Mouse (Mus musculus): ENCODE data around the gene Lurap1l. TPM values are rescaled to one million over a fixed set of nuclear protein-coding genes. Genes with fewer than 3 reads are reported as not detected.

Lurap1l gene
- polyA plus RNA-seq, 1 experiment from 2014 or later, result 22.2 TPM

DNA sequence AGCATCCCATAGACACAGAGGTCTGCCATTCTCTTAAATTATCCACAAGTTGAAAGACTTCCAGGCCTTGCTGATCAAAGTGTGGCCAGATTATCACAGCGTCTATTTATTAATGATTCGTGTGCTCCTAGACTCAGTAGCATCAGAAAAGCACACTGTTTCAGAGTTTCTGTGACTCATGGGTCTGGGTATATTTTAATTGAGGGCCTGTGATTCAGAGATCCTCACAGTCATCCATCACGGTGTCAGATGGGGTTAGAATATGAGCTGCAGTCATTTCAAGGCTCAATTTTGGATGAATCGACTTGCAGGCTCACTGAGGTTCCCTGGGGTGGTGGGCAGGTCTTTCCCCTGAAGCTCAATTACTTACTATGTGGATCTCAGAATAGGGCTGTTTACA, 30.5 kb downstream of the Lurap1l start:
- Histone ChIP-seq H3K4me2 (ENCODE audit: low read length) (no peak overlapping the region), H3K4me3 (replicated peaks; ENCODE audit: low read depth, low read length) (no peak overlapping the region), H3K9ac (ENCODE audit: low read depth, low read length) (no peak overlapping the region), H3K9me3 (replicated peaks; ENCODE audit: low read length) (no peaks in the 10 kb centered on the region), H3K4me1 (replicated peaks; ENCODE audit: insufficient read depth, low read length) (no peaks in the 10 kb centered on the region), H3K36me3 (ENCODE audit: insufficient read depth, low read length) (no peaks in the 10 kb centered on the region), H3K27me3 (ENCODE audit: insufficient read depth, low read length) (no peaks in the 10 kb centered on the region), H3K27ac (no peak overlapping the region)
- DNase-seq (ENCODE audit: low spot score), result no peak
- ATAC-seq (replicated peaks; ENCODE audit: low FRiP score, low read depth), result no peak
- WGBS, result 73% methylated on average over 4 of the region's 4 CpGs
- TF ChIP-seq CTCF (IDR thresholded peaks at IDR 0.05; ENCODE audit: low read depth), result no peak

DNA sequence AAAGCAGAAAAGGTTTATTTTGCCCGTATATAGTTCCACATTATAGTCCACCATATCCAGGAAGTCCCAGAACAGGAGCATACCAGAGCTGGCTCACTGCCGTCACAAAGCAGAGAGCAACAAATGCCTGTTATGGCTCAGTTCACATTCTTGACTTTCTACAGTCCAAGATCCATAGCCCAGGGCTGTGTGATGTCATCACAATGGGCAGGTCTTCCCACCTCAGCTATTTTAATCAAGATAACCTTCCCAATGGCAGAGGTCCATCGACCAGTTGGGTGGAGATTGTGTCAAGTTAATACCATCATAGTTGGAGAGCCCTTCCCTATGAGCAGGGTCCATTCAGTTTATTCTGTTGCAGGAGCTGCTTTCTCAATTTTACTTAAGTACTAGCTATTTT, 31.5 kb downstream of the Lurap1l start:
- 75% methylated on average over 3 of the region's 3 CpGs for WGBS
- DNase-seq (ENCODE audit: low spot score) (no peak), ATAC-seq (replicated peaks; ENCODE audit: low FRiP score, low read depth) (peak; percentile 40; the same call in 1 of the 2 replicates)
- Histone ChIP-seq H3K4me1 (replicated peaks; ENCODE audit: insufficient read depth, low read length) (no peaks in the 10 kb centered on the region), H3K27ac (no peak overlapping the region), H3K4me2 (ENCODE audit: low read length) (no peak overlapping the region), H3K9ac (ENCODE audit: low read depth, low read length) (no peak overlapping the region), H3K27me3 (ENCODE audit: insufficient read depth, low read length) (no peaks in the 10 kb centered on the region), H3K9me3 (replicated peaks; ENCODE audit: low read length) (no peaks in the 10 kb centered on the region), H3K36me3 (ENCODE audit: insufficient read depth, low read length) (no peaks in the 10 kb centered on the region), H3K4me3 (replicated peaks; ENCODE audit: low read depth, low read length) (no peak overlapping the region)
- TF ChIP-seq CTCF (IDR thresholded peaks at IDR 0.05; ENCODE audit: low read depth), result no peak

DNA sequence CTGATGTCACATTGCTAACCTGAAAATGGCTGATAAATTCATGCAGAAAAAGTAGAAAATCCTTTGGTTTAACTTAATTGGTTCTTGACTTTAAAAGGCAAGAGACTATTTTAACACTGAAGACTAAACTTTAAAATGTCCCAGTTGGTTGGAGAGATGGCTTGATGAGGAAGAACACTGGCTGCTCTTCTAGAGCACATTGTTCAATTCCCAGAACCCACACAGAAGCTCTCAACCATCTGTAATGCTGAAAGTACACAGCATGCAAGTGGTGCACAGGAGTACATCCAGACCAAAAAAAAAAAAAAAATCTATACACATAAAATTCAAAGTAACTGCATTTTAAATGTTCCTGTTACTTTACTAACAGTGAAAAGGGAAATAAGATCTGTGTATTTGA, 34.2 kb downstream of the Lurap1l start:
- no peak for ATAC-seq (replicated peaks; ENCODE audit: low FRiP score, low read depth)
- no peak overlapping the region for H3K4me3 ChIP-seq (replicated peaks; ENCODE audit: low read depth, low read length)

DNA sequence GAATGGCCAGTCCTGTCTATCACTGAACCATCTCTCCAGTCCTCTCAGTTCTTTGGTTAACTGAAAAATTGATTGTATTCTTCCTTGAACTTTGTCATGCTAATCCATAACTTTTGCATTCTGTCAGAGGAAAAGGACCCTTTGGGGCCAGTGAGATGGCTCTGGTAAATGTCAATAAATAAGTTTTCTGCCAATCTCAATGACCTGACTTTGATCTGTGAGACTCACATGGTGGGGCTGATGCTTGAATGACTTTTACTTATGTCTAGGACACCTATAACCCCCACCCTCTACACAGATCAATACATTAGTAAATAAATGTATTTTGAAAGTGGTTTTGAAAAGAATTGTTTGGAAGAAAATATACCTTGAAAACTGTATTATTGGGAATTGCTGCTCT, 38.7 kb downstream of the Lurap1l start:
- Histone ChIP-seq H3K27ac (no peak overlapping the region), H3K27me3 (ENCODE audit: insufficient read depth, low read length) (no peaks in the 10 kb centered on the region), H3K4me2 (ENCODE audit: low read length) (no peak overlapping the region), H3K4me1 (replicated peaks; ENCODE audit: insufficient read depth, low read length) (no peaks in the 10 kb centered on the region), H3K9me3 (replicated peaks; ENCODE audit: low read length) (no peaks in the 10 kb centered on the region), H3K9ac (ENCODE audit: low read depth, low read length) (no peak overlapping the region), H3K4me3 (replicated peaks; ENCODE audit: low read depth, low read length) (no peak overlapping the region), H3K36me3 (ENCODE audit: insufficient read depth, low read length) (peaks cover under 1% of the 10 kb centered on the region; the same call in 1 of the 2 replicates)
- no peak for TF ChIP-seq CTCF (IDR thresholded peaks at IDR 0.05; ENCODE audit: low read depth)
- ATAC-seq (replicated peaks; ENCODE audit: low FRiP score, low read depth) (no peak), DNase-seq (ENCODE audit: low spot score) (no peak)

More for the DNA sequence above, 34.2 kb downstream of the Lurap1l start:
- no peak overlapping the region for H3K4me2 ChIP-seq (ENCODE audit: low read length)
- no peak overlapping the region for H3K9ac ChIP-seq (ENCODE audit: low read depth, low read length)
- H3K4me1 ChIP-seq (replicated peaks; ENCODE audit: insufficient read depth, low read length), result no peaks in the 10 kb centered on the region
- no peaks in the 10 kb centered on the region for H3K36me3 ChIP-seq (ENCODE audit: insufficient read depth, low read length)
- DNase-seq (ENCODE audit: low spot score), result no peak
- H3K9me3 ChIP-seq (replicated peaks; ENCODE audit: low read length), result no peaks in the 10 kb centered on the region
- no peaks in the 10 kb centered on the region for H3K27me3 ChIP-seq (ENCODE audit: insufficient read depth, low read length)
- H3K27ac ChIP-seq, result no peak overlapping the region
- TF ChIP-seq CTCF (IDR thresholded peaks at IDR 0.05; ENCODE audit: low read depth), result no peak

DNA sequence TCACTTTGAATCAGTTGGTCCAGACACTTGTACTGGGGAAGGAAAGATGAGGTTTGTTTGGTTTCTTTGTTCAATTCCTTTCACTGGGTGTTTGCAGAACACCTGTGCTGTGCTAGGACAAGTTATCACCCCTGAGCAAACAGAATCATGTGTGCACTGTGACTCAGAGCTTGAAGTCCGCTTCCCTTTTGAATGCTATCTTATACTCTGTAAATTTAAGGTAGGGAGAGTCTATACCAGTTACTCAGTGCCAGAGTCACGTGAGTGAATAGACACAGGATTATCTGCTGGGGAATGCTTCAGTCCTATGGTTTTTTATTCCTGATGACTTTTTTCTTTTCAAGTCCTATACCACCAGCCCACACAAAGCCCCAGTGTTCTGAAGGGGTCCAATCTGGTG, 39.3 kb downstream of the Lurap1l start:
- ATAC-seq (replicated peaks; ENCODE audit: low FRiP score, low read depth), result no peak
- Histone ChIP-seq H3K9me3 (replicated peaks; ENCODE audit: low read length) (no peaks in the 10 kb centered on the region), H3K9ac (ENCODE audit: low read depth, low read length) (no peak overlapping the region), H3K36me3 (ENCODE audit: insufficient read depth, low read length) (peaks cover 3% of the 10 kb centered on the region; the same call in 1 of the 2 replicates), H3K4me1 (replicated peaks; ENCODE audit: insufficient read depth, low read length) (no peaks in the 10 kb centered on the region), H3K27me3 (ENCODE audit: insufficient read depth, low read length) (no peaks in the 10 kb centered on the region), H3K27ac (no peak overlapping the region), H3K4me3 (replicated peaks; ENCODE audit: low read depth, low read length) (no peak overlapping the region), H3K4me2 (ENCODE audit: low read length) (no peak overlapping the region)
- WGBS, result 81% methylated on average over 2 of the region's 2 CpGs
- TF ChIP-seq CTCF (IDR thresholded peaks at IDR 0.05; ENCODE audit: low read depth), result no peak
- DNase-seq (ENCODE audit: low spot score), result no peak

DNA sequence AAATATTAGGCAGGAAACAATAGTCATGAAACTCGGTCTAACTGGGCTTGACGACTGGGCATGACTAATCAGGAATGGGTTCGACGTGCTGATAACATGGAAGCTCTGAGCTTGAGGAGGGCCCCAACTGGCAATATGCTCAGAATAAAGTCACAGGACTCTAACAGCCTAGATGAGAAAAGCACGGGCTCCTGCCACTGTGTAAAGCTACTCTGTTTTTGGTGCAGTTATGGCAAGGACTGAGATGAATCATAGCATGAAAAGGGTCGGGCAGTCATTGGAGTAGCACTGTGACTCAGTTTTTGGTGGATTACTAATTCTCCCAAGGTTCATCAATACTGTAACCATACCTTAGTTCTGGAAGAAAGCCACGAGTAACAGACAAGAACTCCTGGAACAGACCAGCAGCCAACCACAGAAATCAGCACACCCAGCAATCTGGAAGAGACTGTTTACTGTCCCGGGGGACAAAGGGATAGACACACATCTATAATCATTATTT, 39.9 kb downstream of the Lurap1l start:
- TF ChIP-seq CTCF (IDR thresholded peaks at IDR 0.05; ENCODE audit: low read depth), result no peak
- Histone ChIP-seq H3K4me1 (replicated peaks; ENCODE audit: insufficient read depth, low read length) (no peaks in the 10 kb centered on the region), H3K4me3 (replicated peaks; ENCODE audit: low read depth, low read length) (no peak overlapping the region), H3K9me3 (replicated peaks; ENCODE audit: low read length) (no peaks in the 10 kb centered on the region), H3K9ac (ENCODE audit: low read depth, low read length) (no peak overlapping the region), H3K36me3 (ENCODE audit: insufficient read depth, low read length) (peaks cover 3% of the 10 kb centered on the region; the same call in 1 of the 2 replicates), H3K27ac (no peak overlapping the region), H3K4me2 (ENCODE audit: low read length) (no peak overlapping the region), H3K27me3 (ENCODE audit: insufficient read depth, low read length) (no peaks in the 10 kb centered on the region)
- DNase-seq (ENCODE audit: low spot score) (no peak), ATAC-seq (replicated peaks; ENCODE audit: low FRiP score, low read depth) (no peak)
- WGBS, result 37% methylated on average over 8 of the region's 8 CpGs

DNA sequence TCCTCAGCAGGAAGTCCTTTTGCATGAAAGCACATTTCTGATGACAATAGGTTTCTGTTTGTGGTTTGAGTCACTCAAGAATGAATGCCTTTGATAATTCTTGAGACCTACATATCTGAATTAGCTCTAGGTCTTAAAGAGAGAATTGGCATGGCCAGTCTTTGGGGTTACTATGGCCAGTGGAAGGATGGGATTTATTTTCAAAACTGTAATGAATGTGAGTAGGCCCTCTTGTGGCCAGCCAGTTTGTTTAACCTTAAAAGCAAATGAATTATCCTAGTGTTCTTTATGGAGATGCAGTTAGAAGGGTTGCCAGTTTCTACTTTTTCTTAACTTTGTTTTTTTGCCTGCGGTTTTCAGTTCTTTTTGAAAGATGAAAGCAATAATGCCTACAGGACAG, 42.2 kb downstream of the Lurap1l start:
- Histone ChIP-seq H3K4me3 (replicated peaks; ENCODE audit: low read depth, low read length) (no peak overlapping the region), H3K9ac (ENCODE audit: low read depth, low read length) (no peak overlapping the region), H3K27me3 (ENCODE audit: insufficient read depth, low read length) (no peaks in the 10 kb centered on the region), H3K4me1 (replicated peaks; ENCODE audit: insufficient read depth, low read length) (no peaks in the 10 kb centered on the region), H3K36me3 (ENCODE audit: insufficient read depth, low read length) (peaks cover 3% of the 10 kb centered on the region; the same call in 1 of the 2 replicates), H3K9me3 (replicated peaks; ENCODE audit: low read length) (no peaks in the 10 kb centered on the region), H3K27ac (no peak overlapping the region), H3K4me2 (ENCODE audit: low read length) (no peak overlapping the region)
- peak; percentile 49 for TF ChIP-seq CTCF (IDR thresholded peaks at IDR 0.05; ENCODE audit: low read depth)
- DNase-seq (ENCODE audit: low spot score), result peak; percentile 54
- ATAC-seq (replicated peaks; ENCODE audit: low FRiP score, low read depth), result no peak
- WGBS, result 97% methylated on average over 1 of the region's 1 CpGs
